Mouse (Mus musculus) thymus, postnatal 10 days (tissue): ENCODE data around the gene Olfr341.

Source experiments
- DNase-seq, 2 experiments: peaks; one replicate each; pipeline ENCODE4 v3.0.0; 2021; ENCODE audit warnings: low spot score in 2 of 2

Olfr341 gene

GRCm38 (mm10) chr2:36482368-36482767 is at the start of gene Olfr341:
Olfr341 (minus strand) TSS chr2:36482468.
- DNase-seq = no peak

- DNase-seq = no peak
These were observed 42.4 kb upstream of the Olfr341 start, which contains the start of gene Olfr342 for GRCm38 (mm10) chr2:36524698-36525097. Olfr342 (plus strand) TSS chr2:36524998.

- DNase-seq = no peak
These were observed 8.6 kb downstream of the Olfr341 start for GRCm38 (mm10) chr2:36473634-36474033.

DNA sequence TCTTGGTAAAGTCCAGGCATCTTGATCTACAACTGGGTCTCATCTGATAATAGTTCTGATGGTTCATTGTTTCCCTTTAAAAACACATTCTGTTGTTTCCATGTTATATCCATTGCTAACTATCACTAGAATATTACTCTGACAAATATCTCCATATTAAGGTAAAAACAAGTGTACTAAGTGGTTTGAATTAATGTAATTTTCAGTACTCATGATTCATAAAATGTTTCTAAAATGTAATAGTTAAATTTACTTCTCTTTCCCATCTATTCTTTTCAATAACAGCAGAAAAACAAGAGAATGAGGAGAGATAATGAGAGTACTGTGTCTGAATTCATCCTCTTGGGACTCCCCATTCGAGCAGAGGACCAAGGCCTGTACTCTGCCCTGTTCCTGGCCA is 30.0 kb downstream of the Olfr341 start, which contains the start of gene Olfr340:
Olfr340 (plus strand) TSS at position 301 of the 400 bp plus-strand sequence.
- DNase-seq = no peak
